Mouse (Mus musculus) midbrain, embryonic 14.5 days (tissue): ENCODE results near the gene Cmss1. TPM values are rescaled to one million over a fixed set of nuclear protein-coding genes. Genes with fewer than 3 reads are reported as not detected.

ENCODE experiments used
- ATAC-seq: fragments of 200-750 bp; cut with Nextera tagmentation; 2 replicates; pipeline ENCODE4 v1.8.0; 2017; ENCODE audit warnings: moderate number of reproducible peaks, moderate library complexity; ENCODE audit not compliant: low FRiP score, low TSS enrichment
- DNase-seq: peaks from one replicate; pipeline ENCODE4 v3.0.0-alpha.2; 2015
- H3K27ac ChIP-seq: fragments of 300-500 bp; sonication (generic); replicated peaks from 2 replicates; pipeline ENCODE4 v1.5.1; 2014; ENCODE audit warnings: mild to moderate bottlenecking, low read depth, low read length, moderate library complexity
- H3K27me3 ChIP-seq: fragments of 300-500 bp; sonication (generic); 2 replicates; pipeline ENCODE4 v1.6.1; 2014; ENCODE audit warnings: low read length, control low read depth, mixed read lengths; ENCODE audit not compliant: control insufficient read depth, insufficient read depth
- H3K36me3 ChIP-seq: fragments of 300-500 bp; sonication (generic); 2 replicates; pipeline ENCODE4 v1.6.1; 2014; ENCODE audit warnings: low read length, control low read depth; ENCODE audit not compliant: control insufficient read depth, insufficient read depth
- H3K4me1 ChIP-seq: fragments of 300-500 bp; sonication (generic); 2 replicates; pipeline ENCODE4 v1.6.1; 2014; ENCODE audit warnings: mild to moderate bottlenecking, antibody characterized with exemption, low read length, control low read depth; ENCODE audit not compliant: control insufficient read depth, insufficient read depth
- H3K4me2 ChIP-seq: fragments of 300-500 bp; sonication (generic); 2 replicates; pipeline ENCODE4 v1.6.1; 2014; ENCODE audit warnings: mild to moderate bottlenecking, low read length, moderate library complexity
- H3K4me3 ChIP-seq: fragments of 300-500 bp; sonication (generic); replicated peaks from 2 replicates; pipeline ENCODE4 v1.5.1; 2014; ENCODE audit warnings: low read depth, low read length
- H3K9ac ChIP-seq: fragments of 300-500 bp; sonication (generic); replicated peaks from 2 replicates; pipeline ENCODE4 v1.6.1; 2014; ENCODE audit warnings: mild to moderate bottlenecking, low read length, moderate library complexity
- H3K9me3 ChIP-seq: fragments of 300-500 bp; sonication (generic); 2 replicates; pipeline ENCODE4 v1.6.1; 2016; ENCODE audit warnings: low read length, control low read depth, mixed read lengths; ENCODE audit not compliant: control insufficient read depth
- WGBS: fragments of 180-500 bp; shearing (Covaris S2); extraction: QIAGEN DNeasy Blood & Tissue Kit; methylation state at CpG from one replicate; pipeline ENCODE4 v1.1.7; 2014; 5-methylcytosine and 5-hydroxymethylcytosine counted together
- polyA plus RNA-seq: library from polyadenylated mRNA; unstranded; fragments of >200 nt; fragmentation: Nextera tagmentation; extraction: Ambion mirVana; gene quantifications from 2 replicates; pipeline ENCODE4 v1.2.1, GENCODE M21; 2014

Gene Cmss1
- polyA plus RNA-seq, 1 experiment from 2014 or later: 38.2 TPM

GRCm38 (mm10) chr16:57568648-57569404, 37.8 kb downstream of the Cmss1 start:
- no peak for ATAC-seq
- 96% methylated on average over 7 of the region's 7 CpGs for WGBS
- Histone ChIP-seq H3K4me3 (no peak overlapping the region), H3K27me3 (no peaks in the 10 kb centered on the region), H3K9me3 (no peaks in the 10 kb centered on the region), H3K27ac (no peak overlapping the region), H3K36me3 (no peaks in the 10 kb centered on the region), H3K4me1 (no peaks in the 10 kb centered on the region), H3K4me2 (no peak overlapping the region), H3K9ac (no peak overlapping the region)
- no peak for DNase-seq

DNA sequence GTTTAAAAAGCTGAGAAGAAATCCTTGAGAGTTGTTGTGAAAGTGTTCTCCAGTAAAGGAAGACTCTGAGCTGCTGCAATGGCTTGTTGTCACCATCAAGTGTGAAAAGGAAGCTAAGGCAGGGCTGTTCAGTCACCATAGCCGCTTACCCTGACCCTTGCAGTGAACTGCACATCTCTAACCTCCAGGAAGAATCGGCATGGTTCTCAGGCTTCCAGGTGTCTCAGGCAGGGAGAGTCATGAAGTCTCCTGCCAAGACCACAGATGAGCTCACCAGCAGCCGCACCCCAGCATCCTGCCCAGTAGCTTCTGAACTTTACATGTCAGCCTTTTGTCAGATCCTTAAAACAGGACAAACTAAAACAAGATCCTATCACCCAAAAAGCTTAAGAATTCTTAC, 40.4 kb downstream of the Cmss1 start:
- Histone ChIP-seq H3K9me3 (no peaks in the 10 kb centered on the region), H3K4me1 (no peaks in the 10 kb centered on the region), H3K9ac (no peak overlapping the region), H3K4me3 (no peak overlapping the region), H3K27me3 (no peaks in the 10 kb centered on the region), H3K27ac (no peak overlapping the region), H3K4me2 (no peak overlapping the region), H3K36me3 (no peaks in the 10 kb centered on the region)
- no peak for ATAC-seq
- DNase-seq: no peak
- WGBS: 96% methylated on average over 3 of the region's 3 CpGs

DNA sequence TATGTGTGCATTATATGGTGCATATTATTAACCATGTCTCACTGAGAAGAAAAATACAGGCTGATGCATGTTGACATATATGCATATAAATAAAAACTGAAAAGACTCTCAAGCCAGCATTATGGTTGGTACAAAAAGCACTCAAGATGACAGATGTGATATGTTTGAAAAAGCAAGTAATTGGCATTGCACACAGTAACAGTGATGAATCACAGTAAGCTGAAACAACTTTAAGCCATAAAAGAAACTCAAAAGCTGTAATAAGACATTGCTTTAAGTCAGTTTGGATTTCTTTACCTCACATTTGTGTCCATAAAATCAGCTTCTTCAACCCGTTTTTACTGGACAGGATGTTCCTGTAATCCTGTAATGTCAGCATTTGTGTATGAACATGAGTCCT, 41.9 kb downstream of the Cmss1 start:
- WGBS: 72% methylated on average over 1 of the region's 1 CpGs
- Histone ChIP-seq H3K27ac (no peak overlapping the region), H3K27me3 (no peaks in the 10 kb centered on the region), H3K9me3 (no peaks in the 10 kb centered on the region), H3K36me3 (no peaks in the 10 kb centered on the region), H3K9ac (no peak overlapping the region), H3K4me2 (no peak overlapping the region), H3K4me1 (no peaks in the 10 kb centered on the region), H3K4me3 (no peak overlapping the region)
- DNase-seq: no peak
- ATAC-seq: no peak

DNA sequence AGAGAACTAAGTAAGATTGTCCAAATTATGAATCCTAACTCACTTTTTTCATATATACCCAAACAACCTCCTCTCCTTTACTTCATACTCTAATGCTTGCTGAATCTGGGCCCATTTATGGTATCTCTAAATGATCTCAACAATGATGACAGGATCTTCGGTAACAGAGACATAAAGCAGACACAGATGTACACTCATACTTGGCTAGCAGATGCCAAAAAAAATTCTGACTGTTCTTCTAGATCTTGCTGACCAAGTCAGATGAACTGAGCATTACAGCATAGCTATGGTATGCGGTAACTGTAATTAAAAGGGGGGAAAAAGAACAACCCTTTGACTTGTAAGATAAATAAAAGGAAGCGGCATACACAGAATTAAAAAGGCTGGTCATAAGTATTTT, 43.2 kb downstream of the Cmss1 start:
- H3K9ac ChIP-seq: no peak overlapping the region
- H3K4me2 ChIP-seq: no peak overlapping the region
- H3K36me3 ChIP-seq: no peaks in the 10 kb centered on the region
- DNase-seq (no peak), ATAC-seq (no peak)
- no peaks in the 10 kb centered on the region for H3K4me1 ChIP-seq
- no peak overlapping the region for H3K4me3 ChIP-seq
- WGBS: 96% methylated on average over 3 of the region's 3 CpGs
- H3K9me3 ChIP-seq: no peaks in the 10 kb centered on the region
- H3K27me3 ChIP-seq: no peaks in the 10 kb centered on the region
- H3K27ac ChIP-seq: no peak overlapping the region

GRCm38 (mm10) chr16:57560185-57560584, 46.5 kb downstream of the Cmss1 start:
- no peak for DNase-seq
- H3K9me3 ChIP-seq: no peaks in the 10 kb centered on the region
- no peak for ATAC-seq
- no peak overlapping the region for H3K4me3 ChIP-seq
- no peaks in the 10 kb centered on the region for H3K27me3 ChIP-seq
- 100% methylated on average over 1 of the region's 1 CpGs for WGBS
- H3K27ac ChIP-seq: no peak overlapping the region
- no peaks in the 10 kb centered on the region for H3K4me1 ChIP-seq
- no peaks in the 10 kb centered on the region for H3K36me3 ChIP-seq
- no peak overlapping the region for H3K4me2 ChIP-seq
- H3K9ac ChIP-seq: no peak overlapping the region

DNA sequence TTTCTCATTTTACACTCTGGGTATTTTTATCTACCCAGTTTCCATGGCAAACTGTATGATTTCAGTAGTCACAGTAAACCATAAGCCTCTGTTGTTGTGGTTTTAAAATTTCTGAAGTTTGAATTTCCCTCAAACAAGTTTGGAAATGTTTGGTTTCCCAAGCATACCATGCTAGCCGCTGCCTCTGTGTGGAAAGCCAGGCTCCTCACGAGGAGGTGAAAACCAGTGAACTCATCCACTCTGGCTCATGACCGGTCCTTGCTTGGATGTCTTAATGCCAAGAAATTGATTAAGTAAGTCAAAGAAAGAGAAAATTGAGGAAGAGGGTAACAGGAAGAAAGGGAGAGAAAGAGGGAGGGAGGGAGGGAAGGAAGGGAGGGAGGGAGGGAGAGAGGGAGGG, 48.4 kb downstream of the Cmss1 start:
- no peaks in the 10 kb centered on the region for H3K4me1 ChIP-seq
- no peak overlapping the region for H3K27ac ChIP-seq
- no peaks in the 10 kb centered on the region for H3K36me3 ChIP-seq
- H3K9ac ChIP-seq: no peak overlapping the region
- 90% methylated on average over 3 of the region's 3 CpGs for WGBS
- H3K4me3 ChIP-seq: no peak overlapping the region
- no peak for DNase-seq
- H3K4me2 ChIP-seq: no peak overlapping the region
- H3K27me3 ChIP-seq: no peaks in the 10 kb centered on the region
- no peak for ATAC-seq
- H3K9me3 ChIP-seq: no peaks in the 10 kb centered on the region

GRCm38 (mm10) chr16:57556244-57556643, 50.4 kb downstream of the Cmss1 start:
- ATAC-seq (no peak), DNase-seq (no peak)
- Histone ChIP-seq H3K4me1 (no peaks in the 10 kb centered on the region), H3K36me3 (no peaks in the 10 kb centered on the region), H3K4me3 (no peak overlapping the region), H3K4me2 (no peak overlapping the region), H3K27me3 (no peaks in the 10 kb centered on the region), H3K9me3 (no peaks in the 10 kb centered on the region), H3K27ac (no peak overlapping the region), H3K9ac (no peak overlapping the region)
- 94% methylated on average over 2 of the region's 2 CpGs for WGBS

GRCm38 (mm10) chr16:57555667-57556066, 51.0 kb downstream of the Cmss1 start:
- Histone ChIP-seq H3K4me2 (no peak overlapping the region), H3K9me3 (no peaks in the 10 kb centered on the region), H3K27me3 (no peaks in the 10 kb centered on the region), H3K4me1 (no peaks in the 10 kb centered on the region), H3K4me3 (no peak overlapping the region), H3K9ac (no peak overlapping the region), H3K36me3 (no peaks in the 10 kb centered on the region), H3K27ac (no peak overlapping the region)
- WGBS: 62% methylated on average over 4 of the region's 4 CpGs
- ATAC-seq: no peak
- DNase-seq: no peak

GRCm38 (mm10) chr16:57554886-57555400, 51.7 kb downstream of the Cmss1 start:
- no peak for ATAC-seq

More at GRCm38 (mm10) chr16:57554886-57555400, 51.7 kb downstream of the Cmss1 start:
- 70% methylated on average over 6 of the region's 6 CpGs for WGBS
- Histone ChIP-seq H3K4me3 (no peak overlapping the region), H3K4me1 (no peaks in the 10 kb centered on the region), H3K27ac (no peak overlapping the region), H3K4me2 (no peak overlapping the region), H3K36me3 (no peaks in the 10 kb centered on the region), H3K27me3 (no peaks in the 10 kb centered on the region), H3K9me3 (no peaks in the 10 kb centered on the region), H3K9ac (no peak overlapping the region)
- no peak for DNase-seq
